Mouse (Mus musculus): ENCODE data around the gene Dhrs7c.

Gene Dhrs7c

DNA sequence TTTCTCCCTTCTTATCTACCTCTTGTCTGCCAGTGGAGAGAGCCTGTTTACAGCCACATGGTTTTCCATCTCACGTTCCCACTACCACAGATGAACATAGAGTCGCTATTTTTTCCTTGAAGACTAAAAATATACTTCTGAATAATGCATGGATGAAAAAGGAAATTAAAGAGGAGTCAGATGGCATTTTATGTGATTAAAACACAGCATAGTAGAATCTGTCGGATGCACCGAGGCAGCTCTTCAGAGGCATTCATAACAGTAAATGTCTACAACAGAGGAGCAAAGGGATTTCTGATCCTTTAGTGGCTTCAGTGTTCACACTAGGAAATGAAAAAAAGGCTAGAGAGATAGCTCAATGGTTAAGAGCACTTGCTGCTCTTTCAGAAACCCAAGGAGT is 47.2 kb downstream of the Dhrs7c start:
- DNase-seq: no peak

DNA sequence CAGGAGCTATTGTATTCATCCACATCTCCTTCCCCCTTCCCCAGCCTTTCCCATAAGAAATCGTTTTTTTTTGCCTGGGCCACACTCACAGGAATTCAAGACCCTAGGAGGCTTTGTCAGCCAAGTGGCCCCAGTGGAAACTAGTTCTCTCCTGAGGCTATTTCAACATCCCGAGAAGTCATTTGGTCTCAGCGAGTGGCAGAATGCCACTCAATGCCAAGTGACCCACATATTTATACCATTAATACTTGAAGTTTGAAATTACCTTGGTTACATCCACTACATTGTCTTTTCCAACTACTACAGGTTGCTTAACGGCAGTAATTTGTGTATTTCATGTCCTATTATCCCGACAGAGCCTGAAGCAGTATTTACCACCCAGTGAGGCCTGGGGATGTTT is 53.8 kb downstream of the Dhrs7c start:
- DNase-seq: no peak

- DNase-seq: no peak
These were observed 56.0 kb downstream of the Dhrs7c start for GRCm38 (mm10) chr11:67853996-67854395.

- DNase-seq: no peak
These were observed 57.0 kb downstream of the Dhrs7c start for GRCm38 (mm10) chr11:67855035-67855434.

GRCm38 (mm10) chr11:67858518-67858917 is 60.5 kb downstream of the Dhrs7c start:
- DNase-seq: no peak

- no peak for DNase-seq
These were observed 62.9 kb downstream of the Dhrs7c start for GRCm38 (mm10) chr11:67860743-67861398.

- DNase-seq: no peak
These were observed 63.4 kb downstream of the Dhrs7c start for GRCm38 (mm10) chr11:67861399-67861838.

DNA sequence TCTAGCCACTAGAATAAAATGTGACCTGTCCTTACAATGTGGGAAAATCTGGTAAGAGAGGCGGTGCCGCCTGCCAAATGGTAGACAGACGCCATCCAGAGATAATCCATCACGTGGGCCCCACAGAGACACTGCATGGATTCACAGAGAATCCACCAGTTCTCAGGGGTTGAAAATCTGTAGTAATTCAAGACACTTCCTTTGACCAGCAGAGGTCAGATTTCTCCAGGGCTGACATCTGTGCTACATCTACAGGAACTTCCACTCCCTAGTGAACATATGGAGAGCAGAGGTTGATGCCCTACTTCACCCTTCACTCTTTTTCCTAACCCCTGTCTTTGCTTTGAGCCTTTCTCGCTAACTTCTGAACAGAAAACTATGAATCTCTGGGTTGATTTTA is 67.1 kb downstream of the Dhrs7c start:
- no peak for DNase-seq

Data from cerebellum, adult 11-12 months (tissue).